Mouse (Mus musculus) hindbrain, embryonic 14.5 days (tissue): ENCODE results near the gene Wwp2. TPM values are rescaled to one million over a fixed set of nuclear protein-coding genes. Genes with fewer than 3 reads are reported as not detected.

Experiments
- ATAC-seq: fragments of 200-750 bp; cut with Nextera tagmentation; 2 replicates; pipeline ENCODE4 v1.8.0; 2017; ENCODE audit warnings: moderate number of reproducible peaks, mild to moderate bottlenecking, moderate TSS enrichment, moderate library complexity; ENCODE audit not compliant: low FRiP score
- DNase-seq: peaks from one replicate; pipeline ENCODE4 v3.0.0-alpha.2; 2015; ENCODE audit warnings: low spot score
- H3K27ac ChIP-seq: fragments of 300-500 bp; sonication (generic); 2 replicates; pipeline ENCODE4 v1.5.1; 2014; ENCODE audit warnings: mild to moderate bottlenecking, moderate library complexity
- H3K27me3 ChIP-seq: fragments of 300-500 bp; sonication (generic); 2 replicates; pipeline ENCODE4 v1.6.1; 2014; ENCODE audit warnings: mild to moderate bottlenecking, low read length, mixed read lengths; ENCODE audit not compliant: control insufficient read depth, insufficient read depth
- H3K36me3 ChIP-seq: fragments of 300-500 bp; sonication (generic); replicated peaks from 2 replicates; pipeline ENCODE4 v1.6.1; 2014; ENCODE audit not compliant: control insufficient read depth, insufficient read depth
- H3K4me1 ChIP-seq: fragments of 300-500 bp; sonication (generic); replicated peaks from 2 replicates; pipeline ENCODE4 v1.6.1; 2014; ENCODE audit warnings: antibody characterized with exemption, low read length, mixed read lengths; ENCODE audit not compliant: control insufficient read depth, insufficient read depth
- H3K4me2 ChIP-seq: fragments of 300-500 bp; sonication (generic); replicated peaks from 2 replicates; pipeline ENCODE4 v1.6.1; 2014; ENCODE audit warnings: mild to moderate bottlenecking, moderate library complexity
- H3K4me3 ChIP-seq: fragments of 300-500 bp; sonication (generic); replicated peaks from 2 replicates; pipeline ENCODE4 v1.5.1; 2014; ENCODE audit warnings: mild to moderate bottlenecking, low read length
- H3K9ac ChIP-seq: fragments of 300-500 bp; sonication (generic); 2 replicates; pipeline ENCODE4 v1.6.1; 2014
- H3K9me3 ChIP-seq: fragments of 300-500 bp; sonication (generic); 2 replicates; pipeline ENCODE4 v1.6.1; 2016; ENCODE audit warnings: low read length; ENCODE audit not compliant: control insufficient read depth
- WGBS: fragments of 180-500 bp; shearing (Covaris S2); extraction: QIAGEN DNeasy Blood & Tissue Kit; methylation state at CpG from one replicate; pipeline ENCODE4 v1.1.7; 2014; 5-methylcytosine and 5-hydroxymethylcytosine counted together
- polyA plus RNA-seq: library from polyadenylated mRNA; unstranded; fragments of >200 nt; fragmentation: Nextera tagmentation; extraction: Ambion mirVana; gene quantifications from 2 replicates; pipeline ENCODE4 v1.2.1, GENCODE M21; 2014

Wwp2 gene
- polyA plus RNA-seq, 1 experiment from 2014 or later: 37.5 TPM

GRCm38 (mm10) chr8:107522555-107522833 lies 86.3 kb downstream of the Wwp2 start:
- WGBS: 86% methylated on average over 4 of the region's 4 CpGs
- ATAC-seq (no peak), DNase-seq (no peak)
- no peak overlapping the region for H3K4me3 ChIP-seq
- no peak overlapping the region for H3K9ac ChIP-seq
- no peak overlapping the region for H3K4me2 ChIP-seq
- 0 out of 2 replicates have a peak, but pooled peaks cover 10% of the 10 kb centered on the region for H3K36me3 ChIP-seq
- no peaks in the 10 kb centered on the region for H3K9me3 ChIP-seq
- no peak overlapping the region for H3K27ac ChIP-seq
- peaks cover 12% of the 10 kb centered on the region for H3K4me1 ChIP-seq
- no peaks in the 10 kb centered on the region for H3K27me3 ChIP-seq

GRCm38 (mm10) chr8:107524535-107524934 lies 88.4 kb downstream of the Wwp2 start:
- Histone ChIP-seq H3K36me3 (no peaks in the 10 kb centered on the region), H3K4me2 (no peak overlapping the region), H3K4me3 (no peak overlapping the region), H3K27me3 (no peaks in the 10 kb centered on the region), H3K9ac (no peak overlapping the region), H3K9me3 (no peaks in the 10 kb centered on the region), H3K4me1 (peaks cover 7% of the 10 kb centered on the region), H3K27ac (no peak overlapping the region)
- no peak for DNase-seq
- ATAC-seq: no peak
- WGBS: 92% methylated on average over 4 of the region's 4 CpGs

DNA sequence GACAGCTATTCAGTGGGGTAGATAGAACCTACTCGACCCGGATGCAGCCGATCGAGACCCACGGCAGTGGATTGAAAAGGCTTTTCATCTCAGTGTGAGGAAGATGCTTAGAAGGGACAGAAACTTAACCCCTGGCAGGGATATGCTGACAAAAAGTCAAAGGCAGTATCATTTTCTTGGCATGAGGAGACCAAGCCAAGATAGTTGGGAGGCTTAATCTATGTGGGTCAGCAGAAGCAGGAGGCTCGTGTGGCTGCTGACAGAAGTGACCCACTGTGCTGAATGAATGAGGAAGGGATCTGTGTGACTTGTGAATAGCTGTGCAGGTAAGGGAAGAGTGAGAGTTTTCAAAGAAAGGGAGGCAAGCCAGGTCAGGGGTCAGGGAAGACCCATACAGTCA lies 92.6 kb downstream of the Wwp2 start:
- WGBS: 64% methylated on average over 6 of the region's 6 CpGs
- no peak for DNase-seq

GRCm38 (mm10) chr8:107537472-107537871 lies 101.3 kb downstream of the Wwp2 start:
- Histone ChIP-seq H3K9ac (no peak overlapping the region), H3K4me3 (no peak overlapping the region), H3K9me3 (no peaks in the 10 kb centered on the region), H3K4me2 (no peak overlapping the region), H3K4me1 (no peaks in the 10 kb centered on the region), H3K27ac (no peak overlapping the region), H3K36me3 (peaks cover 27% of the 10 kb centered on the region), H3K27me3 (no peaks in the 10 kb centered on the region)
- DNase-seq (no peak), ATAC-seq (no peak)
- WGBS: 86% methylated on average over 4 of the region's 4 CpGs

More for the DNA sequence above, 92.6 kb downstream of the Wwp2 start:
- no peak for ATAC-seq
- H3K27ac ChIP-seq: no peak overlapping the region
- H3K9me3 ChIP-seq: no peaks in the 10 kb centered on the region
- H3K4me2 ChIP-seq: no peak overlapping the region
- no peak overlapping the region for H3K4me3 ChIP-seq
- H3K27me3 ChIP-seq: no peaks in the 10 kb centered on the region
- 0 out of 2 replicates have a peak, but pooled peaks cover 13% of the 10 kb centered on the region for H3K36me3 ChIP-seq
- no peak overlapping the region for H3K9ac ChIP-seq
- no peaks in the 10 kb centered on the region for H3K4me1 ChIP-seq

DNA sequence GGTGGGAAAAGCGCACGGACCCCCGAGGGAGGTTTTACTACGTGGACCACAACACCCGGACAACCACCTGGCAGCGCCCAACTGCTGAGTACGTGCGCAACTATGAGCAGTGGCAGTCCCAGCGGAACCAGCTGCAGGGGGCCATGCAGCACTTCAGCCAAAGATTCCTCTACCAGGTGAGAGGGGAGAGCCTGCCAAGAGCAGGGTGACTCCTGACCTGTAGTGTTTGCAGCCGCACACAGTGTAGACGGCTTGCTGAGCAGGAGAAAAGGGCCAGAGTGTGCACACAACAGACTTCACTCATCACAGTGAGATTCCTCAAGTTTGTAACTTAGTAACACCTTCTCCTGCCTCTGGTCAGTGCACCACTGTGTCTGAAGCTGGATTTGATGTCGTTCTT lies 104.5 kb downstream of the Wwp2 start:
- DNase-seq (no peak), ATAC-seq (no peak)
- Histone ChIP-seq H3K4me2 (no peak overlapping the region), H3K4me3 (no peak overlapping the region), H3K27me3 (no peaks in the 10 kb centered on the region), H3K4me1 (no peaks in the 10 kb centered on the region), H3K27ac (no peak overlapping the region), H3K9me3 (no peaks in the 10 kb centered on the region), H3K36me3 (peaks cover 20% of the 10 kb centered on the region), H3K9ac (no peak overlapping the region)
- 78% methylated on average over 12 of the region's 12 CpGs for WGBS

DNA sequence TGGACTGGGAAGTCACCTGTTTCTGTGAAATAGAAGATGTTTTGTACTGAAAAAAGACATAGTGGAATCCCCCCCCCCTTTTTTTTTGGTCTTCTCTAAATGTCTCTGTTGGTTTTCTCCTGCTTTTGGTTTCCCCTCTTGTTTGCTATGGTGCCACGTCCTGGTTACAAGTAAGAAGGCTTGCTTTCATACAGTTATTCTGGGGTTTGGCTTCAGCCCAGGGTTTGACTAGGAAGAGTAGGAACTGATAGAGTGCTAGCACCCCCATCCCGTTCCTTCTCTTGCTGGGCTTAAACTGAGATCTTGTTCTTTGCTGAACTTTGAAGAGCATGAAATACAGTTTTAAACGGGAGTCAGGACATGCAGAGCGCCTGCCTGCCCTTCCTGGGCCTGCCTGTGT lies 105.2 kb downstream of the Wwp2 start:
- no peak for ATAC-seq
- H3K9ac ChIP-seq: no peak overlapping the region
- DNase-seq: no peak

GRCm38 (mm10) chr8:107542151-107542550 lies 106.0 kb downstream of the Wwp2 start:
- Histone ChIP-seq H3K4me2 (no peak overlapping the region), H3K4me1 (no peaks in the 10 kb centered on the region), H3K9ac (no peak overlapping the region), H3K27ac (no peak overlapping the region), H3K27me3 (no peaks in the 10 kb centered on the region), H3K9me3 (no peaks in the 10 kb centered on the region), H3K4me3 (no peak overlapping the region), H3K36me3 (peaks cover 28% of the 10 kb centered on the region)
- WGBS: 90% methylated on average over 3 of the region's 3 CpGs
- DNase-seq: no peak
- no peak for ATAC-seq

More for the DNA sequence above, 105.2 kb downstream of the Wwp2 start:
- H3K4me2 ChIP-seq: no peak overlapping the region
- H3K4me3 ChIP-seq: no peak overlapping the region
- 88% methylated on average over 4 of the region's 4 CpGs for WGBS
- no peaks in the 10 kb centered on the region for H3K4me1 ChIP-seq
- no peaks in the 10 kb centered on the region for H3K9me3 ChIP-seq
- H3K27me3 ChIP-seq: no peaks in the 10 kb centered on the region
- peaks cover 21% of the 10 kb centered on the region for H3K36me3 ChIP-seq
- H3K27ac ChIP-seq: no peak overlapping the region

DNA sequence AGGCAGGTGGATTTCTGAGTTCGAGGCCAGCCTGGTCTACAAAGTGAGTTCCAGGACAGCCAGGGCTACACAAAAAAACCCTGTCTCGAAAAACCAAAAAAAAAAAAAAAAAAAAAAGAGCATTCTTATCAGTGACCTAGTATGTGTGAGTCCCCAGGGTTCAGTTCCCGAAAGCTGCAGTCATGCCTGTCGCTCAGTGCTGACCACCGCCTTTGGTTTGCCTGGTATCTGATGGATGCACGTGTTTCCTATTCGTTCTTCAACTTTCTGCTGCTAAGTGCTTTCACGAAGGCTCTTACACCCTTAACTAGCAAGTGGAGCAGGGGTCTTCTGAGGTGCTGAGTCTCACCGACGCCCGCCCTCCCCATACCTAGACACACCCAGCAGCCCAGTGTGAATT lies 107.5 kb downstream of the Wwp2 start:
- WGBS: 92% methylated on average over 10 of the region's 11 CpGs
- H3K4me2 ChIP-seq: no peak overlapping the region
- H3K4me3 ChIP-seq: no peak overlapping the region
- peaks cover 42% of the 10 kb centered on the region for H3K36me3 ChIP-seq
- ATAC-seq (no peak), DNase-seq (no peak)
- H3K4me1 ChIP-seq: no peaks in the 10 kb centered on the region
- H3K9me3 ChIP-seq: no peaks in the 10 kb centered on the region
- no peak overlapping the region for H3K9ac ChIP-seq
- H3K27me3 ChIP-seq: no peaks in the 10 kb centered on the region
- no peak overlapping the region for H3K27ac ChIP-seq

- H3K9me3 ChIP-seq: no peaks in the 10 kb centered on the region
- peaks cover 47% of the 10 kb centered on the region for H3K36me3 ChIP-seq
- no peak overlapping the region for H3K4me3 ChIP-seq
- no peak overlapping the region for H3K4me2 ChIP-seq
- no peaks in the 10 kb centered on the region for H3K4me1 ChIP-seq
- H3K27ac ChIP-seq: no peak overlapping the region
- no peaks in the 10 kb centered on the region for H3K27me3 ChIP-seq
- no peak overlapping the region for H3K9ac ChIP-seq
- DNase-seq (no peak), ATAC-seq (no peak)
- 86% methylated on average over 8 of the region's 8 CpGs for WGBS
Measured at GRCm38 (mm10) chr8:107544211-107544610, 108.0 kb downstream of the Wwp2 start.

- H3K4me2 ChIP-seq: no peak overlapping the region
- no peak overlapping the region for H3K9ac ChIP-seq
- no peaks in the 10 kb centered on the region for H3K27me3 ChIP-seq
- no peak overlapping the region for H3K4me3 ChIP-seq
- DNase-seq (no peak), ATAC-seq (no peak)
- H3K4me1 ChIP-seq: no peaks in the 10 kb centered on the region
- H3K36me3 ChIP-seq: peaks cover 45% of the 10 kb centered on the region
- H3K27ac ChIP-seq: no peak overlapping the region
- no peaks in the 10 kb centered on the region for H3K9me3 ChIP-seq
- 72% methylated on average over 10 of the region's 10 CpGs for WGBS
Measured at GRCm38 (mm10) chr8:107544651-107545174, 108.5 kb downstream of the Wwp2 start.
